Mouse (Mus musculus): ENCODE measurements around the gene Rnf128. TPM values are rescaled to one million over a fixed set of nuclear protein-coding genes. Genes with fewer than 3 reads are reported as not detected.

The Rnf128 gene
- 1 to 10 TPM; 1.3 to 3.3 TPM for total RNA-seq (2023)

GRCm38 (mm10) chrX:139562925-139563461, at the start of gene Rnf128:
Rnf128 (plus strand) TSS chrX:139563316.

GRCm38 (mm10) chrX:139684775-139685695, 121.9 kb downstream of the Rnf128 start, which contains the start of gene Tbc1d8b:
Tbc1d8b (plus strand) TSS chrX:139684996.

GRCm38 (mm10) chrX:139714381-139714780, 151.3 kb downstream of the Rnf128 start, which contains the start of gene Gm15013:
Gm15013 (minus strand) TSS chrX:139714481.

Other genes with a start within 250 kb of the Rnf128 start
- under 1 TPM in 1 of 2 experiments, not detected in 1; 0.33 TPM for gene Trap1a, start 229.6 kb upstream of the Rnf128 start, total RNA-seq (2023)
- not detected for gene D330045A20Rik, start 82.9 kb upstream of the Rnf128 start, total RNA-seq (2023)
- gene Tbc1d8b, start 121.7 kb downstream of the Rnf128 start, total RNA-seq (2023): 1 to 10 TPM; 3.5 to 4.6 TPM
- not detected for gene Gm15013, start 151.2 kb downstream of the Rnf128 start, total RNA-seq (2023)
- not detected for gene Ripply1, start 219.0 kb downstream of the Rnf128 start, total RNA-seq (2023)
- not detected for gene Cldn2, start 237.5 kb downstream of the Rnf128 start, total RNA-seq (2023)